Mouse (Mus musculus): ENCODE results near the gene Vmn1r2. TPM values are rescaled to one million over a fixed set of nuclear protein-coding genes. Genes with fewer than 3 reads are reported as not detected.
"Not testable (repeated sequence)": the region's sequence is repeated elsewhere in the genome, so short reads cannot be mapped to it uniquely, and the experiment has no call there.

The Vmn1r2 gene
- polyA plus RNA-seq (2016; fragmentation: Nextera tagmentation; extraction: Ambion mirVana): not detected in 2 replicates

- not testable (repeated sequence) for H3K9ac ChIP-seq; H3K4me1 ChIP-seq; H3K36me3 ChIP-seq; H3K4me2 ChIP-seq (replicated peaks); ATAC-seq (ENCODE audit: low FRiP score, low read depth); H3K27me3 ChIP-seq (replicated peaks); H3K4me3 ChIP-seq; H3K27ac ChIP-seq
- peaks cover 22% of the 10 kb centered on the region for H3K9me3 ChIP-seq
- WGBS: no CpG with 5 or more reads among the region's 1 CpGs
Observed at GRCm38 (mm10) chr4:3167020-3167419, at the start of gene Vmn1r2. Vmn1r2 (plus strand) TSS chr4:3167320.

DNA sequence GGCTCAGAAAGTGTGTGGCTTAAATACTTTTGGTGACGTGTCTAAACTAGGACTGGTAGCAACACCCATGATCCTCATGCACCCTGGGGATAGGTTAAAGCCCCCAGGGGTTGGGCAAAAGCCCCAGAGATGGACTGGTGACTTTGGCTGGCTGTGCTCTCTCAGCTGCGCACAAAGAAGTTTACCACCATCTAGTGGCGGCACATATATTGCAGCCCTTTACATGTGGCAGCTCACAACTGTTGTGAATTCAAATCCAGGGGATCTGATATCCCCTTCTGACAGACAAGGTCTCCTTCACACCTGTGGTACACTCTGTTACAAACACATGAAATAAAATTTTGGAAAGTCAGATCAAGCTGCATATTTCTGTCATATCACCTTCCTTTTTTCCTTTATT is 19.2 kb upstream of the Vmn1r2 start:
- H3K36me3 ChIP-seq; ATAC-seq (ENCODE audit: low FRiP score, low read depth); H3K4me3 ChIP-seq; H3K9ac ChIP-seq; H3K27me3 ChIP-seq (replicated peaks); H3K9me3 ChIP-seq; H3K27ac ChIP-seq; H3K4me1 ChIP-seq; H3K4me2 ChIP-seq (replicated peaks): not testable (repeated sequence)
- WGBS: 20% methylated on average over 1 of the region's 3 CpGs

DNA sequence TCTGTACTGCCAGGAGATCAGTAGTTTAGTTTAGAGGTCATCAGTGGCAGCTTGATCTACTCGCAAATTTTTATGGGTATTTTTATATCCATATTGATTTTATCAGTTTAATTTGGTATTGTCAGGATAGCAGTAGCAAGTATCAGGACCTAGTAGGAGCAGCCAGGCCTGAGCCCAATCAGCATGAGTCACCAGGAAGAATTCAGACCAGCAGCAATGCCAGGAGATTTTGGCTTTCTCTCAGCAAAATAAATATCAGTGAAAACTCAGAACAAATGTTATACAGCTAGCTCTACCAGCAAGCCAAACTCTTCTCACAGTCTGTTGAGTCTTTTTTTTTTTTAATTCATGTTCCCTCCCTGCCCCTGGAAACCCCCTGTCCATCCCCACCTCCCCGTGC is 13.8 kb upstream of the Vmn1r2 start:
- H3K9me3 ChIP-seq; H3K4me2 ChIP-seq (replicated peaks); H3K27me3 ChIP-seq (replicated peaks); H3K4me1 ChIP-seq; ATAC-seq (ENCODE audit: low FRiP score, low read depth); H3K4me3 ChIP-seq; H3K27ac ChIP-seq; H3K9ac ChIP-seq; H3K36me3 ChIP-seq: not testable (repeated sequence)
- 79% methylated on average over 2 of the region's 2 CpGs for whole genome bisulfite sequencing

DNA sequence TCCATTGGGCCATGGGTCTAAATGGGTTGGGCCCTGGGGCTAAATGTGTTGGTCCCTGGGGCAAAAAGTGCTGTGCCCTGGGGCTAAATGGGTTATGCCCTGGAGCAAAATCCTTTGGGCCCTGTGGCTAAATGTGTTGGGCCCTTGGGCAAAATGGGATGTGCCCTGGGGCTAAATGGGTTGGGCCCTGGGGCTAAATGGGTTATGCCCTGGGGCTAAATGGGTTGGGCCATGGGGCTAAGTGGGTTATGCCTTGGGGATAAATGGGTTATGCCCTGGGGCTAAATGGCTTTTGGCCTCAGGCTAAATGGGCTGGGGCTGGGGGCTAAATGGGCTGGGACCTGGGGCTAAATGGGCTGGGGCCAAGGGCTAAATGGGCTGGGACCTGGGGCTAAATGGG is 2.7 kb upstream of the Vmn1r2 start:
- H3K9me3 ChIP-seq: peaks cover 22% of the 10 kb centered on the region
- ATAC-seq (ENCODE audit: low FRiP score, low read depth); H3K27me3 ChIP-seq (replicated peaks); H3K4me2 ChIP-seq (replicated peaks); H3K4me1 ChIP-seq; H3K36me3 ChIP-seq; H3K4me3 ChIP-seq; H3K9ac ChIP-seq; H3K27ac ChIP-seq: not testable (repeated sequence)

- no peak overlapping the region for H3K27ac ChIP-seq
- H3K9ac ChIP-seq: no peak overlapping the region
- 92% methylated on average over 4 of the region's 4 CpGs for WGBS
- no peak for ATAC-seq (ENCODE audit: low FRiP score, low read depth)
- H3K36me3 ChIP-seq: no peaks in the 10 kb centered on the region
- no peak overlapping the region for H3K4me2 ChIP-seq (replicated peaks)
- no peaks in the 10 kb centered on the region for H3K4me1 ChIP-seq
- H3K9me3 ChIP-seq: peaks cover 22% of the 10 kb centered on the region
- no peaks in the 10 kb centered on the region for H3K27me3 ChIP-seq (replicated peaks)
- no peak overlapping the region for H3K4me3 ChIP-seq
Observed at GRCm38 (mm10) chr4:3165046-3165445, 2.1 kb upstream of the Vmn1r2 start.

DNA sequence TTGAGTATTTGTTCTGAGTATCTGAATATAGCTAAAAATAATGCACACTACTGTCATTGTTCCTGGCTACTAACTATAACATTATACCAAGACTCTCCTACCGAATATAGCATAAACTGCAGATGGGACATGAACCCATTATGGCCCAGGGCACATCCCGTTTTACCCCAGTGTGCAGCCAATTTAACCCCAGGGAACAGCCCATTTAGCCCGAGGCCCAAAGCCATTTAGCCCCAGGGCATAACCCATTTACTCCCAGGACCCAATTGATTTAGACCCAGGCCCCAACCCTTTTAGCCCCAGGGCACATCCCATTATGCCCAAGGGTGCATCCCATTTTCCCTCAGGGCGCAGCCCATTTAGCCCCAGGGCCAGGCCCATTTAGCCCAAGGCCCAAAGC is 7.5 kb downstream of the Vmn1r2 start:
- H3K27ac ChIP-seq; H3K4me3 ChIP-seq; H3K9ac ChIP-seq; H3K36me3 ChIP-seq; ATAC-seq (ENCODE audit: low FRiP score, low read depth); H3K4me1 ChIP-seq; H3K4me2 ChIP-seq (replicated peaks); H3K27me3 ChIP-seq (replicated peaks): not testable (repeated sequence)
- WGBS: 74% methylated on average over 4 of the region's 4 CpGs
- peaks cover 38% of the 10 kb centered on the region for H3K9me3 ChIP-seq

DNA sequence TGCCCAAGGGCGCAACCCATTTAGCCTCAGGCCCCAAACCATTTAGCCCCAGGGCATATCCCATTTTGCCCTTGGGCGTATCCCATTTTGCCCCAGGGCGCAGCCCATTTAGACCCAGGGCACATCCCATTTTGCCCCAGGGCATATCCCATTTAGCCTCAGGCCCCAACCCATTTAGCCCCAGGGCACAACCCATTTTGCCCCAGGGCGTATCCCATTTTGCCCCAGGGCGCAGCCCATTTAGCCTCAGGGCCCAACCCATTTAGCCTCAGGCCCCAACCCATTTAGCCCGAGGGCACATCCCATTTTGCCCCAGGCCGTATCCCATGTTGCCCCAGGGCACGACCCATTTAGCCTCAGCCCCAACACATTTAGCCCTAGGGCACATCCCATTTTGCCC is 8.6 kb downstream of the Vmn1r2 start:
- ATAC-seq (ENCODE audit: low FRiP score, low read depth); H3K36me3 ChIP-seq; H3K4me1 ChIP-seq; H3K4me3 ChIP-seq; H3K9ac ChIP-seq; H3K27me3 ChIP-seq (replicated peaks); H3K27ac ChIP-seq; H3K4me2 ChIP-seq (replicated peaks): not testable (repeated sequence)
- H3K9me3 ChIP-seq: peaks cover 49% of the 10 kb centered on the region
- WGBS: 83% methylated on average over 8 of the region's 8 CpGs

DNA sequence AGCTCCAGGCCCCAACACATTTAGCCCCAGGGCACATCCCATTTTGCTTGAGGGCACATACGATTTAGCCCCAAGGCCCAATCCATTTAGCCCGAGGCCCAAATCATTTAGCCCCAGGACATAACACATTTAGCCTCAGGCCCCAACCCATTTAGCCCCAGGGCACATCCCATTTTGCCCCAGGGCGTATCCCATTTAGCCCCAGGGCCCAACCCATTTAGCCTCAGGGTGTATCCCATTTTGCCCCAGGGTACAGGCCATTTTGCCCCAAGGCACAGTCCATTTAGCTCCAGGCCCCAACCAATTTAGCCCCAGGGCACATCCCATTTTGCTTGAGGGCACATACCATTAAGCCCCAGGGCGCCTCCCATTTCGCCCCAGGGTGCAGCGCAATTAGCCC is 9.1 kb downstream of the Vmn1r2 start:
- not testable (repeated sequence) for H3K9ac ChIP-seq; H3K4me2 ChIP-seq (replicated peaks); H3K27ac ChIP-seq; H3K27me3 ChIP-seq (replicated peaks); ATAC-seq (ENCODE audit: low FRiP score, low read depth); H3K4me3 ChIP-seq; H3K36me3 ChIP-seq; H3K4me1 ChIP-seq
- peaks cover 53% of the 10 kb centered on the region for H3K9me3 ChIP-seq
- 90% methylated on average over 6 of the region's 6 CpGs for WGBS

DNA sequence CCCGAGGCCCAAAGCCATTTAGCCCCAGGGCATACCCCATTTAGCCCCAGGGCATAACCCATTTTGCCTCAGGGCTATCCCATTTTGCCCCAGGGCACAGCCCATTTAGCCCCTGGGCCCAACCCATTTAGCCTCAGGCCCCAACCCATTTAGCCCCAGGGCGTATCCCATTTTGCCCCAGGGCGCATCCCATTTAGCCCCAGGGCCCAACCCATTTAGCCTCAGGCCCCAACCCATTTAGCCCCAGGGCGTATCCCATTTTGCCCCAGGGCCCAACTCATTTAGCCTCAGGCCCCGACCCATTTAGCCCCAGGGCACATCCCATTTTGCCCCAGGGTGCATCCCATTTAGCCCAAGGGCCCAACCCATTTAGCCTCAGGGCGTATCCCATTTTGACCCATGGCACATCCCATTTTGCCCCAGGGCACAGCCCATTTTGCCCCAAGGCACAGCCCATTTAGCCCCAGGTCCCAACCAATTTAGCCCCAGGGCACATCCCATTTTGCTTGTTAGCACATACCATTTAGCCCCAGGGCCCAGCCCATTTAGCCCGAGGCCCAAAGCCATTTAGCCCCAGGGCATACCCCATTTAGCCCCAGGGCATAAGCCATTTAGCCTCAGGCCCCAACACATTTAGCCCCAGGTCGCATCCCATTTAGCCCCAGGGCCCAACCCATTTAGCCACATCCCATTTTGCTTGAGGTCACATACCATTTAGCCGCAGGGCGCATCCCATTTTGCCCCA is 9.8 kb downstream of the Vmn1r2 start:
- WGBS: 87% methylated on average over 10 of the region's 10 CpGs
- H3K4me2 ChIP-seq (replicated peaks); H3K4me1 ChIP-seq; H3K36me3 ChIP-seq; ATAC-seq (ENCODE audit: low FRiP score, low read depth); H3K9ac ChIP-seq; H3K27me3 ChIP-seq (replicated peaks); H3K4me3 ChIP-seq; H3K27ac ChIP-seq: not testable (repeated sequence)
- peaks cover 57% of the 10 kb centered on the region for H3K9me3 ChIP-seq

DNA sequence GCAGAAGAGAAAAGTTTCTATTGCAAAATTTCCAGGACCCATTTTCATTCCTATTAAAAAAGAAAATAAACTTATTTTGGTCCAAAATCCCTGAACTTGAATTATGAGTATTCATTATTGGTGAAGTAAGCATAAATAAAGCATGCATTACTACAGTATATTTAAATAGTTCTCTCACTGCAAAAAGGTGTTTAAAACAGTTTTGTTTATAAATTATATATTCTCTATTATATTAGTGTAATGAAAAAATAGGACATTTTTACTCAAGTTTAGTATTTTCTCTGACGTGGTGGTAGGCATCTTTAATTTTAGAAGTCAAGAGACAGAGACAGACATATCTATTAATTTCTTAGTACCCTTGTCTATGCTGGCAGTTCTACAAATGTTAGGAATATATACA is 18.1 kb downstream of the Vmn1r2 start, which contains the start of gene Vmn1r3:
Vmn1r3 (minus strand) TSS at position 101 of the 400 bp plus-strand sequence.
- H3K27me3 ChIP-seq (replicated peaks); H3K4me2 ChIP-seq (replicated peaks); H3K4me3 ChIP-seq; H3K4me1 ChIP-seq; H3K27ac ChIP-seq; H3K9ac ChIP-seq; ATAC-seq (ENCODE audit: low FRiP score, low read depth); H3K36me3 ChIP-seq: not testable (repeated sequence)
- H3K9me3 ChIP-seq: peaks cover 13% of the 10 kb centered on the region
- 87% methylated on average over 1 of the region's 1 CpGs for WGBS

GRCm38 (mm10) chr4:3209643-3210217 is 42.6 kb downstream of the Vmn1r2 start:
- H3K4me1 ChIP-seq; H3K9ac ChIP-seq; ATAC-seq (ENCODE audit: low FRiP score, low read depth); H3K4me2 ChIP-seq (replicated peaks); H3K9me3 ChIP-seq; H3K4me3 ChIP-seq; H3K27me3 ChIP-seq (replicated peaks); H3K27ac ChIP-seq; H3K36me3 ChIP-seq: not testable (repeated sequence)
- 68% methylated on average over 1 of the region's 1 CpGs for WGBS

- not testable (repeated sequence) for H3K27me3 ChIP-seq (replicated peaks); H3K4me1 ChIP-seq; H3K27ac ChIP-seq; ATAC-seq (ENCODE audit: low FRiP score, low read depth); H3K36me3 ChIP-seq; H3K4me2 ChIP-seq (replicated peaks); H3K9ac ChIP-seq; H3K4me3 ChIP-seq; H3K9me3 ChIP-seq
- 72% methylated on average over 3 of the region's 4 CpGs for WGBS
Observed at GRCm38 (mm10) chr4:3213349-3213748, 46.2 kb downstream of the Vmn1r2 start.

- H3K4me2 ChIP-seq (replicated peaks); H3K4me3 ChIP-seq; H3K4me1 ChIP-seq; H3K9ac ChIP-seq; H3K36me3 ChIP-seq; H3K9me3 ChIP-seq; H3K27ac ChIP-seq; H3K27me3 ChIP-seq (replicated peaks); ATAC-seq (ENCODE audit: low FRiP score, low read depth): not testable (repeated sequence)
- 78% methylated on average over 2 of the region's 2 CpGs for WGBS
Observed at GRCm38 (mm10) chr4:3216382-3216781, 49.3 kb downstream of the Vmn1r2 start.

Measured in neural tube, embryonic 12.5 days (tissue).